Mouse (Mus musculus) layer of hippocampus, adult 11-12 months (tissue): ENCODE measurements at regions not wholly inside any gene's neighbourhood (a gene's known extent, or its start where the extent isn't known, plus 50 kb on each side); places are given as distances from the start of the nearest gene placed in this dataset.
A peak's percentile ranks its signal among the peaks of the same experiment; 100 is the strongest.

Experiments used
- DNase-seq: peaks from one replicate; pipeline ENCODE4 v3.0.0; 2022; ENCODE audit warnings: low spot score

GRCm38 (mm10) chr6:36058206-36058605 is 329.7 kb upstream of the Chrm2 start:
- DNase-seq, result no peak

- DNase-seq, result no peak
Observed at GRCm38 (mm10) chr6:36060411-36060810, 327.5 kb upstream of the Chrm2 start.

GRCm38 (mm10) chr6:36064919-36065318 is 323.0 kb upstream of the Chrm2 start:
- no peak for DNase-seq

- DNase-seq, result no peak
Observed at GRCm38 (mm10) chr6:36068690-36069089, 319.2 kb upstream of the Chrm2 start.

GRCm38 (mm10) chr6:36079559-36079958 is 308.3 kb upstream of the Chrm2 start:
- no peak for DNase-seq

- DNase-seq, result no peak
Observed at GRCm38 (mm10) chr6:36093584-36093983, 294.3 kb upstream of the Chrm2 start.

- no peak for DNase-seq
Observed at GRCm38 (mm10) chr6:36094075-36094474, 293.8 kb upstream of the Chrm2 start.

GRCm38 (mm10) chr6:36097391-36097790 is 290.5 kb upstream of the Chrm2 start:
- DNase-seq, result no peak

- DNase-seq, result peak; percentile 15
Observed at GRCm38 (mm10) chr6:36098179-36098578, 289.7 kb upstream of the Chrm2 start.

- no peak for DNase-seq
Observed at GRCm38 (mm10) chr6:36108830-36109229, 279.1 kb upstream of the Chrm2 start.

GRCm38 (mm10) chr6:36137223-36137622 is 250.7 kb upstream of the Chrm2 start:
- no peak for DNase-seq

GRCm38 (mm10) chr6:36147267-36147666 is 240.6 kb upstream of the Chrm2 start:
- no peak for DNase-seq

- no peak for DNase-seq
Observed at GRCm38 (mm10) chr6:36174514-36174913, 213.4 kb upstream of the Chrm2 start.

GRCm38 (mm10) chr6:36175112-36175511 is 212.8 kb upstream of the Chrm2 start:
- DNase-seq, result no peak

- DNase-seq, result no peak
Observed at GRCm38 (mm10) chr6:36179895-36180294, 208.0 kb upstream of the Chrm2 start.

- no peak for DNase-seq
Observed at GRCm38 (mm10) chr6:36182698-36183097, 205.2 kb upstream of the Chrm2 start.

- peak; percentile 26 for DNase-seq
Observed at GRCm38 (mm10) chr6:36206666-36207065, 181.2 kb upstream of the Chrm2 start.

GRCm38 (mm10) chr6:36221308-36221707 is 166.6 kb upstream of the Chrm2 start:
- no peak for DNase-seq

GRCm38 (mm10) chr6:36234438-36234837 is 153.4 kb upstream of the Chrm2 start:
- no peak for DNase-seq

- no peak for DNase-seq
Observed at GRCm38 (mm10) chr6:36247027-36247426, 140.9 kb upstream of the Chrm2 start.

- DNase-seq, result no peak
Observed at GRCm38 (mm10) chr6:36248219-36248618, 139.7 kb upstream of the Chrm2 start.

GRCm38 (mm10) chr6:36249047-36249446 is 138.8 kb upstream of the Chrm2 start:
- DNase-seq, result peak; percentile 27

- DNase-seq, result no peak
Observed at GRCm38 (mm10) chr6:36266717-36267402, 121.0 kb upstream of the Chrm2 start.

GRCm38 (mm10) chr6:36286664-36287063 is 101.2 kb upstream of the Chrm2 start:
- no peak for DNase-seq
